Mouse (Mus musculus) hindbrain, embryonic 14.5 days (tissue): ENCODE measurements around the gene Akr1c18. TPM values are rescaled to one million over a fixed set of nuclear protein-coding genes. Genes with fewer than 3 reads are reported as not detected.
"Not testable (repeated sequence)": the region's sequence is repeated elsewhere in the genome, so short reads cannot be mapped to it uniquely, and the experiment has no call there.

ENCODE experiments used
- ATAC-seq: fragments of 200-750 bp; cut with Nextera tagmentation; 2 replicates; pipeline ENCODE4 v1.8.0; 2017; ENCODE audit warnings: moderate number of reproducible peaks, mild to moderate bottlenecking, moderate TSS enrichment, moderate library complexity; ENCODE audit not compliant: low FRiP score
- DNase-seq: peaks from one replicate; pipeline ENCODE4 v3.0.0-alpha.2; 2015; ENCODE audit warnings: low spot score
- H3K27ac ChIP-seq: fragments of 300-500 bp; sonication (generic); 2 replicates; pipeline ENCODE4 v1.5.1; 2014; ENCODE audit warnings: mild to moderate bottlenecking, moderate library complexity
- H3K27me3 ChIP-seq: fragments of 300-500 bp; sonication (generic); 2 replicates; pipeline ENCODE4 v1.6.1; 2014; ENCODE audit warnings: mild to moderate bottlenecking, low read length, mixed read lengths; ENCODE audit not compliant: control insufficient read depth, insufficient read depth
- H3K36me3 ChIP-seq: fragments of 300-500 bp; sonication (generic); replicated peaks from 2 replicates; pipeline ENCODE4 v1.6.1; 2014; ENCODE audit not compliant: control insufficient read depth, insufficient read depth
- H3K4me1 ChIP-seq: fragments of 300-500 bp; sonication (generic); replicated peaks from 2 replicates; pipeline ENCODE4 v1.6.1; 2014; ENCODE audit warnings: antibody characterized with exemption, low read length, mixed read lengths; ENCODE audit not compliant: control insufficient read depth, insufficient read depth
- H3K4me2 ChIP-seq: fragments of 300-500 bp; sonication (generic); replicated peaks from 2 replicates; pipeline ENCODE4 v1.6.1; 2014; ENCODE audit warnings: mild to moderate bottlenecking, moderate library complexity
- H3K4me3 ChIP-seq: fragments of 300-500 bp; sonication (generic); replicated peaks from 2 replicates; pipeline ENCODE4 v1.5.1; 2014; ENCODE audit warnings: mild to moderate bottlenecking, low read length
- H3K9ac ChIP-seq: fragments of 300-500 bp; sonication (generic); 2 replicates; pipeline ENCODE4 v1.6.1; 2014
- H3K9me3 ChIP-seq: fragments of 300-500 bp; sonication (generic); 2 replicates; pipeline ENCODE4 v1.6.1; 2016; ENCODE audit warnings: low read length; ENCODE audit not compliant: control insufficient read depth
- WGBS: fragments of 180-500 bp; shearing (Covaris S2); extraction: QIAGEN DNeasy Blood & Tissue Kit; methylation state at CpG from one replicate; pipeline ENCODE4 v1.1.7; 2014; 5-methylcytosine and 5-hydroxymethylcytosine counted together
- polyA plus RNA-seq: library from polyadenylated mRNA; unstranded; fragments of >200 nt; fragmentation: Nextera tagmentation; extraction: Ambion mirVana; gene quantifications from 2 replicates; pipeline ENCODE4 v1.2.1, GENCODE M21; 2014

Gene Akr1c18
- not detected in 2 replicates for polyA plus RNA-seq

- H3K27me3 ChIP-seq, result no peaks in the 10 kb centered on the region
- ATAC-seq (no peak), DNase-seq (no peak)
- no peak within 1 kb of the TSS for H3K9ac ChIP-seq
- no peaks in the 10 kb centered on the region for H3K4me1 ChIP-seq
- H3K36me3 ChIP-seq, result no peaks in the 10 kb centered on the region
- no peak within 1 kb of the TSS for H3K27ac ChIP-seq
- no peak within 1 kb of the TSS for H3K4me3 ChIP-seq
- WGBS, result 72% methylated on average over 5 of the region's 5 CpGs
- no peak within 1 kb of the TSS for H3K4me2 ChIP-seq
- H3K9me3 ChIP-seq, result no peaks in the 10 kb centered on the region
These were observed at the start of gene Akr1c18 for GRCm38 (mm10) chr13:4150518-4150917. TSS of gene Akr1c18 (minus strand) at chr13:4150654.

- 84% methylated on average over 3 of the region's 3 CpGs for WGBS
- Histone ChIP-seq H3K4me2 (no peak overlapping the region), H3K4me1 (no peaks in the 10 kb centered on the region), H3K9ac (no peak overlapping the region), H3K9me3 (no peaks in the 10 kb centered on the region), H3K4me3 (no peak overlapping the region), H3K27ac (no peak overlapping the region), H3K27me3 (no peaks in the 10 kb centered on the region), H3K36me3 (no peaks in the 10 kb centered on the region)
- DNase-seq, result no peak
- no peak for ATAC-seq
These were observed 42.1 kb upstream of the Akr1c18 start for GRCm38 (mm10) chr13:4192511-4192910.

DNA sequence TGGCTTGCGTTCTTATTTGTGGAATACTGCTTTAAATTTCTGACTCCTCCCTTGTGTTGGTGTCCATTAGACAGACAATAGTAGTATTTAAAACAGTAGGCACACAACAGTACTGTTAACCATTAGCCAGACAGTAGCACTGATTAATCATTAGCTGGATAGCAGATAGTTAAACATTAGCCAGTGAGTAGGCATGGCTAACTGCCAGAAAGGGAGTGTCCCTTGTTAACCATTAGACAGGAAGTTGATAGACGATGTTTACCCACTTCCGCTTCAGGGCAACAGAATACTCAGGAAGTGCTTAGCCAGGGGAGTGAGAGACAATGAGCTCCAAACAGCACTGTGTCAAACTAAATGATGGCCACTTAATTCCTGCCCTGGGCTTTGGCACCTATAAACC, 40.5 kb upstream of the Akr1c18 start, which contains the start of gene Akr1c13:
Gene Akr1c13 (plus strand): TSS at position 247 of the 400 bp plus-strand sequence.
- no peak within 1 kb of the TSS for H3K9ac ChIP-seq
- H3K4me3 ChIP-seq, result no peak within 1 kb of the TSS
- H3K27ac ChIP-seq, result no peak within 1 kb of the TSS
- ATAC-seq (no peak), DNase-seq (no peak)
- H3K27me3 ChIP-seq, result no peaks in the 10 kb centered on the region
- no peaks in the 10 kb centered on the region for H3K36me3 ChIP-seq
- H3K4me1 ChIP-seq, result no peaks in the 10 kb centered on the region
- 62% methylated on average over 3 of the region's 3 CpGs for WGBS
- H3K9me3 ChIP-seq, result no peaks in the 10 kb centered on the region
- 0 out of 2 replicates have a peak within 1 kb of the TSS, but pooled peaks have one; percentile 10 for H3K4me2 ChIP-seq

DNA sequence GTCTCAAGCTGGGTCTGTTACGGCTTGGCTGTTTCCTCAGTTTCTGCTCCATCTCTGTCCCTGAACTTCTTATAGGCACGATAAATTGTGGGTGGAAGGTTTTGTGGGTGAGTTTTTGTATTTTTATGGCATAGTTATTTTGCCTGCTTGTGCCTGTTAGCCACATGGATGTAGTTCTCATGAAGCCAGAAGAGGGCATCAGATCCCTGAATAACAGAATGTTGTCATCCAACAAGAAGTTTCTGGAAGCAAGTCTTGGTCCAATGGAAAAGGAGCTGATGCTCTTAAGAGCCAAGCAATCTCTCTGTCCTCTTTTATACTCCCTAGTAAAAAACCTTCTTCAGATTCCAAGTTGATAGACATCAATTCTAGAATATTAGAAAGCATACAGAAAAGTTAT, 37.7 kb upstream of the Akr1c18 start:
- H3K27ac ChIP-seq, result no peak overlapping the region
- no peak overlapping the region for H3K4me2 ChIP-seq
- H3K27me3 ChIP-seq, result no peaks in the 10 kb centered on the region
- no peak for ATAC-seq
- peak; percentile 25 for DNase-seq
- no peaks in the 10 kb centered on the region for H3K9me3 ChIP-seq
- no peaks in the 10 kb centered on the region for H3K4me1 ChIP-seq
- no peak overlapping the region for H3K9ac ChIP-seq
- 92% methylated on average over 2 of the region's 2 CpGs for WGBS
- no peaks in the 10 kb centered on the region for H3K36me3 ChIP-seq
- H3K4me3 ChIP-seq, result no peak overlapping the region

DNA sequence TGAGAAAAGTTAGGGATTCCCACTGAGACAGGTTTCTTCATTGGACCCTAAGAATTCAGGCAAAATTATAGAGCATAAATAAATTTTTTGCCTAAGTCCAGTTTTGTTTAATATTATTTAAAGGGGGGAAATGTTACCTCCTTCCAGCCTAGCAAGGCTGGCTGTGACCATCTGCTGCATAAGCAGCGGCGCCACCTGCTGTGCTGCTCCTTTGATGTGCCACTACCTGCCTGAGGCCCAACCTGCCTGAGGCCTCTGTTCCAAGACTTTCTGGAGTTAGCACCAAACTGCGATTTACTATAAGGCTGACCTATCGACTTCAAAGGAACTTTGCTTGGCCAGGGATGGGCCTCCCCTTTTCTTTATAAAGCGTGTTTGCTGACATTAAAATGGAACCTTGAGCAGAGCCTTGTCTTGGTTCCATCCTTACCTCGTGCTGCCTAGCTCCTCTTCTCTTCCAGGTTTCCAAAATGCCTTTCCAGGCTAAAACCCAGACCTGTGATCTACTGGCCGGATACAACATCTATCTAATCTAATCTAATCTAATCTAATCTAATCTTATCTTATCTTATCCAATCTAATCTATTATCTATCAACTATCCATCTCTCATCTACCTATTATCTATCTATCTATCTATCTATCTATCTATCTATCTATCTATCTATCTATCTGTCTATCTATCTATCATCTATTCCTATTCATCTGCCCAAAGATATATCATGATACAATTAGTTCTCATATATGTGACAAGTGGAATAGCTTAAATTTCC, 36.4 kb upstream of the Akr1c18 start:
- 90% methylated on average over 7 of the region's 7 CpGs for WGBS
- H3K9me3 ChIP-seq, H3K27ac ChIP-seq, DNase-seq, H3K4me2 ChIP-seq, H3K4me3 ChIP-seq, H3K36me3 ChIP-seq, H3K27me3 ChIP-seq, ATAC-seq, H3K4me1 ChIP-seq, H3K9ac ChIP-seq: not testable (repeated sequence)

- Histone ChIP-seq H3K36me3 (no peaks in the 10 kb centered on the region), H3K27ac (no peak overlapping the region), H3K4me1 (no peaks in the 10 kb centered on the region), H3K9ac (no peak overlapping the region), H3K9me3 (no peaks in the 10 kb centered on the region), H3K27me3 (no peaks in the 10 kb centered on the region), H3K4me2 (no peak overlapping the region), H3K4me3 (no peak overlapping the region)
- ATAC-seq, result no peak
- WGBS, result 68% methylated on average over 9 of the region's 9 CpGs
- DNase-seq, result no peak
These were observed 32.7 kb upstream of the Akr1c18 start for GRCm38 (mm10) chr13:4183116-4183515.

GRCm38 (mm10) chr13:4181321-4181720, 30.9 kb upstream of the Akr1c18 start:
- not testable (repeated sequence) for H3K4me3 ChIP-seq, H3K27me3 ChIP-seq, DNase-seq, H3K4me2 ChIP-seq, H3K9me3 ChIP-seq, H3K4me1 ChIP-seq, H3K9ac ChIP-seq, ATAC-seq, H3K36me3 ChIP-seq, H3K27ac ChIP-seq
- 95% methylated on average over 4 of the region's 4 CpGs for WGBS

- Histone ChIP-seq H3K4me1 (no peaks in the 10 kb centered on the region), H3K36me3 (no peaks in the 10 kb centered on the region), H3K4me3 (no peak overlapping the region), H3K27ac (no peak overlapping the region), H3K9ac (no peak overlapping the region), H3K27me3 (no peaks in the 10 kb centered on the region), H3K4me2 (no peak overlapping the region), H3K9me3 (no peaks in the 10 kb centered on the region)
- WGBS, result 83% methylated on average over 2 of the region's 2 CpGs
- no peak for ATAC-seq
- no peak for DNase-seq
These were observed 22.5 kb upstream of the Akr1c18 start for GRCm38 (mm10) chr13:4172978-4173377.

DNA sequence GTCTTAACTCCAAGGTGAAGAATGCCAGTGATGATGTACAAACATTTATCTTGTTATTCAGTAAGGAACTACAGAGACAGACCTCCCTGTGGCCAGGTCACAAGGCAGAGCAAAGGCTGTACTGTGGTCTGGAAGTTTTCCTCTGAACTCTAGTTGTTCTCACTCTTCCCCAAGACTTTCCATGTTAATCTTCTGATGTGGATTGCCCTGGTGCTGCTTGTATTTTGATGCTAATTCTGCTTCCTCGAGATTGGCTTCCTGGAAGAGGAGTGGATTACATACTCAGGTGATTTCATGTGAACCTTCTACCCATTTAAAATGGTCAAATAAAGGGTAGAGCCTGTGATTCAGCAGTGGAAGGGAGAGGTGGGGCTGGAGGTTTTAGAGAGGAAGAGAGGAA, 17.6 kb upstream of the Akr1c18 start:
- Histone ChIP-seq H3K27ac (no peak overlapping the region), H3K9ac (no peak overlapping the region), H3K4me3 (no peak overlapping the region), H3K27me3 (no peaks in the 10 kb centered on the region), H3K4me1 (no peaks in the 10 kb centered on the region), H3K36me3 (no peaks in the 10 kb centered on the region), H3K4me2 (no peak overlapping the region), H3K9me3 (no peaks in the 10 kb centered on the region)
- 39% methylated on average over 1 of the region's 1 CpGs for WGBS
- ATAC-seq (no peak), DNase-seq (no peak)
